Mouse (Mus musculus) olfactory bulb, adult 2 months (tissue): ENCODE data around the gene Map4.

Source experiments
- CTCF ChIP-seq: fragments of 200-500 bp; IDR thresholded peaks from 2 replicates; pipeline ENCODE4 v1.5.1; 2012; ENCODE audit warnings: low read depth, mild to moderate bottlenecking, low read length, moderate library complexity; ENCODE audit not compliant: insufficient read depth
- POLR2A ChIP-seq: fragments of 200-500 bp; IDR thresholded peaks from 2 replicates; pipeline ENCODE4 v1.6.1; 2012; ENCODE audit warnings: mild to moderate bottlenecking, low read depth, low read length, moderate library complexity; ENCODE audit not compliant: insufficient read depth

- no peak for TF ChIP-seq CTCF
- no peak for TF ChIP-seq POLR2A
These were observed 17.3 kb downstream of the Map4 start for GRCm38 (mm10) chr9:109948546-109948945.
